Mouse (Mus musculus) ES-Bruce4 (cell line): ENCODE data around the gene Usb1.

Source experiments
- EP300 ChIP-seq: IDR thresholded peaks from 2 replicates; pipeline ENCODE4 v1.6.1; 2011; ENCODE audit warnings: low read depth, low read length; ENCODE audit not compliant: insufficient read depth
- POLR2A ChIP-seq: IDR thresholded peaks from one replicate; pipeline ENCODE4 v1.8.1; 2011; ENCODE audit warnings: low read length; ENCODE audit not compliant: insufficient read depth

DNA sequence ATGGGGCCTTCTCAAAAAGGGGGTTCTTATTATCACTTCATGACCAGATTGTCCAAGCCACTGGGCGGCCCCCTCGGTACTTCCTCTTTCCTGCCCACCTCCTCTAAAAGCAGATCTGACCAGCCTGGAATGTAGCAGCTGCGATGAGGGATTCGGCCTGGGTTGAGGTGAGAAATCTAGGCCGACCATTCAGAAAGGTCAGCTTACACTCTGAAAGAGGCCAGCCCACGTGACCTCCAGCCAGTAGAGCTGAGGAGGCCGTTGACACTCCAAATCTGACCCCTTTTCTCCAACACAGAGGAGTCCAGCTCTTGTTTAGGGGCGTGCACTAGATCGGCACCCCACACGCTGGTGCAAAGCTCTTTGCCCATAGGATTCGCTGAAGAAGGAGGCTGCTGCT, 64.7 kb downstream of the Usb1 start:
- TF ChIP-seq POLR2A (no peak), EP300 (no peak)
